Mouse (Mus musculus): Measurements from ENCODE around the gene Znhit3. TPM values are rescaled to one million over a fixed set of nuclear protein-coding genes. Genes with fewer than 3 reads are reported as not detected.
A peak's percentile ranks its signal among the peaks of the same experiment; 100 is the strongest.
"Not testable (repeated sequence)": the region's sequence is repeated elsewhere in the genome, so short reads cannot be mapped to it uniquely, and the experiment has no call there.

Znhit3 gene
- total and polyA plus RNA-seq, 3 experiments: 2.4 to 40.2 (median 22.1) TPM

DNA sequence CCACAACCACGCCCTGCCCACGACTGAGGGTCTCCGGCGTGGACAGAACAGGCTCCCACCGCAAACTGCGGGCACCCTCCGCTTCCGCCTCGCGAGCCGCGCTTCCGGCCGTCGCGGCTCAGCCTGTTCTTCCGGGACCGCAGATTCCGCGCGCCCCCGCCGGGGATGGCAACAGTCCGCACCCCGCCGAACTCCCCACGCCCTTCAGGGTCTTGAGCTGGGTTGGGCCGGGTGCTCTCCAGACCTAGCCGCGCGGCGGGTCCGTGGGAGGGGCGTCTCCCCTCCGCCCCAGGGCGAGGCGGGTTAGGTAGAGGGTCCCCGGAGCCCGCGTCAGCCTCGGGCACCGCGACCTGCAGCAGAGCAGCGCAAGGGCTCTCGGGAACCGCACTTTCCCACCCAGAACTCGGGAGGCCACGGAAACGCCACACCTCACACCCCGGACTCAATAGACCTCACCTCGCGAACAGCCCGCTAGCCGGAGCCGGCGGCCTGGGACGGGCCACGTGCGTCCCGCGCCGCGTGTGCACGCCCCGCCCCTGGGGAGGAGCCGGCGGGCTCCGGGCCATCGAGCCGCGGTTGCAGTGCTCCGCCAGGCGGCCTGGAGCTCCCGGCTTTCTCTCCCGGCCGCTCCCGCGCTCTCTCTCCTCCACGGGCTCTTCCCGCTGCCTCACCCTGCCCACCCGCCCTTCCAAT, 36.2 kb downstream of the Znhit3 start, which contains the start of the genes Myo19 and Pigw:
Gene Myo19 (plus strand): TSS at position 377 of the 693 bp plus-strand sequence.
Gene Pigw (minus strand): TSS at position 514 of the 693 bp plus-strand sequence.
- DNase-seq (ENCODE audit: low spot score) (peak; percentile 90), ATAC-seq (ENCODE audit: extremely low read depth, insufficient number of reproducible peaks, low FRiP score, poor library complexity, severe bottlenecking) (peak; percentile 57)
- TF ChIP-seq POLR2AphosphoS5 (IDR thresholded peaks at IDR 0.05; ENCODE audit: insufficient replicate concordance, low read depth, low read length) (no peak), CTCF (IDR thresholded peaks at IDR 0.05; ENCODE audit: low read depth, low read length) (no peak), TAL1 (conservative IDR thresholded peaks at IDR 0.05; ENCODE audit: low read depth, low read length) (no peak), GATA1 (IDR thresholded peaks at IDR 0.05; ENCODE audit: borderline replicate concordance, low read length) (no peak), GATA2 (IDR thresholded peaks at IDR 0.05; ENCODE audit: borderline replicate concordance, low read depth, low read length) (no peak)
- Histone ChIP-seq H3K4me1 (ENCODE audit: insufficient read depth, low read depth, low read length) (peaks cover 52% of the 10 kb centered on the region), H3K27me3 (ENCODE audit: insufficient read depth, low read length) (no peaks in the 10 kb centered on the region), H3K9me3 (replicated peaks) (no peaks in the 10 kb centered on the region), H3K36me3 (replicated peaks) (peaks cover 64% of the 10 kb centered on the region), H3K4me3 (ENCODE audit: low read depth, low read length) (peak within 1 kb of the TSS; percentile 85)

DNA sequence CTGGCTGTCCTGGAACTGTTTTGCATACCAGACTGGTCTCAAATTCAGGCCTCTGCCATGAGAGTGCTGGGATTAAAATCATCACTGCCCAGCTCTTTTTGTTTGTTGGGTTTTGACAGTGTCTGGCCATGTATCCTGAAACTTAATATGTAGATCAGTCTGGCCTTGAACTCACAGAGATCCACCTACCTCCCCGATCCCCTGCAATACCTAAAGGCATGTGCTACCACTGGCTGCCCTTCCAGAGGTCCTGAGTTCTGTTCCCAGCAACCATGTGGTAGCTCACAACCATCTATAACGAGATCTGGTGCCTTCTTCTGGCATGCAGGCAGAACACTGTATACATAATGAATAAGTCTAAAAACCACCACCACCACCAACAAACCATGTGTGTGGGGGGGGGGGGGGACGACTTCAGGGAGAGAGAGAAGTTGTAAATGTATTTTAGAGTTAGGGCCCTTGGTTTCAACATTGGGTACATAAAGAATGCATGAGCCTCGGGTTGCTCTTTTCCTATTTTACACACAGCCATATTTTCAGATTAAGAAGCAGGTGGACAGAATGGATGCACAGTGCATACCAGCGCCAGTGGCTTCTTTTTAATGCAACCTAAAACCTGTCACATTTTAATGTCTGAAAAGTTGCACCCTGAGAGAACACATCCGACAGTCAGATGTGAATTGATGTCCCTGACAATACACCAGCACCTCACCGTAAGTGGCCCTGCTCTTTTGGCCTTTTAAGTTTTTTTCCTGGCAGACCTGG, 37.0 kb downstream of the Znhit3 start:
- DNase-seq (ENCODE audit: low spot score): no peak
- Histone ChIP-seq H3K9me3 (replicated peaks) (no peaks in the 10 kb centered on the region), H3K27me3 (ENCODE audit: insufficient read depth, low read length) (no peaks in the 10 kb centered on the region), H3K36me3 (replicated peaks) (peaks cover 63% of the 10 kb centered on the region), H3K4me3 (ENCODE audit: low read depth, low read length) (peak overlapping the region; percentile 85), H3K4me1 (ENCODE audit: insufficient read depth, low read depth, low read length) (peaks cover 55% of the 10 kb centered on the region)
- ATAC-seq (ENCODE audit: extremely low read depth, insufficient number of reproducible peaks, low FRiP score, poor library complexity, severe bottlenecking): no peak
- TF ChIP-seq TAL1 (conservative IDR thresholded peaks at IDR 0.05; ENCODE audit: low read depth, low read length) (no peak), POLR2AphosphoS5 (IDR thresholded peaks at IDR 0.05; ENCODE audit: insufficient replicate concordance, low read depth, low read length) (no peak), GATA1 (IDR thresholded peaks at IDR 0.05; ENCODE audit: borderline replicate concordance, low read length) (no peak), GATA2 (IDR thresholded peaks at IDR 0.05; ENCODE audit: borderline replicate concordance, low read depth, low read length) (no peak), CTCF (IDR thresholded peaks at IDR 0.05; ENCODE audit: low read depth, low read length) (no peak)

DNA sequence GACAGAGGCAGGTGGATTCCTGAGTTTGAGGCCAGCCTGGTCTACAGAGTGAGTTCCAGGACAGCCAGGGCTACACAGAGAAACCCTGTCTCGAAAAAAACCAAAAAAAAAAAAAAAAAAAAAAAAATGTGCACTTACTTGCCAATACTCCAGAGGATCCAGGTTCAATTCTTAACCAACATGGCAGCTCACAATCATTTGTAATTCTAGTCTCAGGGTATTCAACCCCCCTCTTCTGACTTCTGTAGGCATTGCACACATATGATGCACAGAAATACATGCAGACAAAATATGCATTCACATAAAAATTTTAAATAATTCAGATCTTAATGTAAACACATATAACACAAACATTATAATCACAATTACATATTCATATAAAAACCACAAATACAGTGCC, 40.1 kb downstream of the Znhit3 start:
- not testable (repeated sequence) for H3K4me3 ChIP-seq (ENCODE audit: low read depth, low read length); DNase-seq (ENCODE audit: low spot score); H3K9me3 ChIP-seq (replicated peaks); ATAC-seq (ENCODE audit: extremely low read depth, insufficient number of reproducible peaks, low FRiP score, poor library complexity, severe bottlenecking); H3K27me3 ChIP-seq (ENCODE audit: insufficient read depth, low read length)
- H3K4me1 ChIP-seq (ENCODE audit: insufficient read depth, low read depth, low read length): peaks cover 53% of the 10 kb centered on the region
- H3K36me3 ChIP-seq (replicated peaks): peaks cover 38% of the 10 kb centered on the region

DNA sequence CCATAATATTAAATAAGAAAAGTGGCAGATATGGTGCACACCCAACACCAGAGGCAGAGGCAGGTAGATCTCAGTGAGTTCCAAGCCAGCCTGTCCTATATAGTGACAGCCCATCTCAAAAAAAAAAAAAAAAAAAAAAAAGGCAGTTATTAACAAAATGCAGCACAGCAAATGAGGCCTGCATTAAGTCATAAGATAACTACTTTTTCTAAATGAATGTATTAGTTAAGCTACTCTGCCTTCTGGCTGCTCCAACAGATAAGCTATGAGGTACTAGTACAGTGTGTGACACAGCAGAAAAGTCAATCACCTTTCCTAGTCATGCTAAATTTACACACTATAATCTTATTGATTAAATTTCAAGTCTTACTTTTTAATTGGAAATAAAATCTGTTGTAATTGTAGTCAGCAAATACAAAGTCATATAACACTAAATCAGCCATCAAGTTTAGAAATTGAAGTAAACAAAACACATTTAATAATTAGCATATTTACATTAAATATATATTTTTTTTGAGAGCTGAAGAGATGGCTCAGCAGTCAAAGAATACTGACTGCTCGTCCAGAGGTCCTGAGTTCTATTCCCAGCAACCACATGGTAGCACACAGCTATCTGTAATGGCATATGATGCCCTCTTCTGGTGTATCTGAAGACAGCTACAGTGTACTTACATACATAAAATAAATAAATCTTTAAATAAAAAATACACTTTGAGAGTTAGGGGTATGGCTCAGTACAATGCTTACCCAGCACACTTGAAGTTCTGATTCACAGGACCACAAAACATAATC, 42.9 kb downstream of the Znhit3 start:
- DNase-seq (ENCODE audit: low spot score) (no peak), ATAC-seq (ENCODE audit: extremely low read depth, insufficient number of reproducible peaks, low FRiP score, poor library complexity, severe bottlenecking) (peak; percentile 37; the same call in 1 of the 2 replicates)
- Histone ChIP-seq H3K36me3 (replicated peaks) (peaks cover 41% of the 10 kb centered on the region), H3K27me3 (ENCODE audit: insufficient read depth, low read length) (no peaks in the 10 kb centered on the region), H3K4me1 (ENCODE audit: insufficient read depth, low read depth, low read length) (peaks cover 33% of the 10 kb centered on the region), H3K9me3 (replicated peaks) (no peaks in the 10 kb centered on the region), H3K4me3 (ENCODE audit: low read depth, low read length) (no peak overlapping the region)
- no peak for TF ChIP-seq GATA2 (IDR thresholded peaks at IDR 0.05; ENCODE audit: borderline replicate concordance, low read depth, low read length)
- TF ChIP-seq GATA1 (IDR thresholded peaks at IDR 0.05; ENCODE audit: borderline replicate concordance, low read length): no peak
- TF ChIP-seq TAL1 (conservative IDR thresholded peaks at IDR 0.05; ENCODE audit: low read depth, low read length): peak; percentile 59
- TF ChIP-seq CTCF (IDR thresholded peaks at IDR 0.05; ENCODE audit: low read depth, low read length): no peak

DNA sequence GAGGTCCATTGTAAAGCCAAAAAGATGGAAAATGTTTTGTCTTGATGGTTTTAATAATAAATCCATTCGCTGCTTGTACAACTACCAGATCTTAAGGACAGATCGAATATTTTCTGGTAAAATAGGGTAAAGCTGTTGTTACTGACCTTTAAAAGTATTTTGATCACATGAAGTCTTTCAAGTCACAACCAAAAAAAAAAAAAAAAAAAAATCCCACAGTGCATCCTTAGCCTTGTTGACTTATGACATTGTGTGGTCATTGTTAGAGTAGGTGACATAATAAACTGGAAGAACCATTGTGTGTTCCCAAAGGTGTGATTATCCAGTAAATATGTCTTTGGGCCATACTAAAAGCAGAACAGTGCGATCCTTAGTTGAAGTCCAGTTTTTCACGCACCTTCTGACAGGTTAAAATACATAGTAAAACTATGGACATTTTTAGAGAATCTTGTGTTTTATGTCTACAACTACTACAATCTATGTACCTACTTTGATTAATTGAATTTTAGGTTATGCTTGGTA, 44.6 kb downstream of the Znhit3 start:
- Histone ChIP-seq H3K4me3 (ENCODE audit: low read depth, low read length) (peak overlapping the region; percentile 97), H3K4me1 (ENCODE audit: insufficient read depth, low read depth, low read length) (peaks cover 31% of the 10 kb centered on the region), H3K9me3 (replicated peaks) (no peaks in the 10 kb centered on the region), H3K36me3 (replicated peaks) (peaks cover 31% of the 10 kb centered on the region), H3K27me3 (ENCODE audit: insufficient read depth, low read length) (no peaks in the 10 kb centered on the region)
- ATAC-seq (ENCODE audit: extremely low read depth, insufficient number of reproducible peaks, low FRiP score, poor library complexity, severe bottlenecking) (no peak), DNase-seq (ENCODE audit: low spot score) (no peak)
- TF ChIP-seq GATA2 (IDR thresholded peaks at IDR 0.05; ENCODE audit: borderline replicate concordance, low read depth, low read length) (no peak), TAL1 (conservative IDR thresholded peaks at IDR 0.05; ENCODE audit: low read depth, low read length) (no peak), GATA1 (IDR thresholded peaks at IDR 0.05; ENCODE audit: borderline replicate concordance, low read length) (no peak), POLR2AphosphoS5 (IDR thresholded peaks at IDR 0.05; ENCODE audit: insufficient replicate concordance, low read depth, low read length) (no peak), CTCF (IDR thresholded peaks at IDR 0.05; ENCODE audit: low read depth, low read length) (no peak)

DNA sequence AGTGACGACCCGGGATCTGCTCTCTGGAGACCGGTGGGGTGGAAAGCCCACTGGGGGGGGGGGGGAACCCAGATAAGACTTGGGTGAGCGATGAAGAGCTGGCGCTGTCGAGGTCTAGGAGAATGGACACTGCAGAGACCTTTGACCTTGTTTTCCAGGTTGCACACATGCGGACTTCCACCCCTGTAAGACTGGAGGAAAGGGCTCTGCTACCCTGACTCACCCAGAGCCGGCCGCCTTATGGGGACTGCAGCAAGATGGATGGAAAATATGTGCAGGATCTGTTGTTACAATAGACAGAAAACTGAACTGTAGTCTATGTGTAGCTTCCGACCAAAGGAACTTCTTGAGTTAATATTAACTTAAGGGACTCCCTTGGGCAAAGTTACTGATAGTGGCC, 45.1 kb downstream of the Znhit3 start:
- no peak for DNase-seq (ENCODE audit: low spot score)
- no peaks in the 10 kb centered on the region for H3K27me3 ChIP-seq (ENCODE audit: insufficient read depth, low read length)
- no peaks in the 10 kb centered on the region for H3K9me3 ChIP-seq (replicated peaks)
- no peak for ATAC-seq (ENCODE audit: extremely low read depth, insufficient number of reproducible peaks, low FRiP score, poor library complexity, severe bottlenecking)
- TF ChIP-seq CTCF (IDR thresholded peaks at IDR 0.05; ENCODE audit: low read depth, low read length) (no peak), GATA2 (IDR thresholded peaks at IDR 0.05; ENCODE audit: borderline replicate concordance, low read depth, low read length) (no peak), GATA1 (IDR thresholded peaks at IDR 0.05; ENCODE audit: borderline replicate concordance, low read length) (no peak), POLR2AphosphoS5 (IDR thresholded peaks at IDR 0.05; ENCODE audit: insufficient replicate concordance, low read depth, low read length) (no peak), TAL1 (conservative IDR thresholded peaks at IDR 0.05; ENCODE audit: low read depth, low read length) (no peak)
- H3K4me3 ChIP-seq (ENCODE audit: low read depth, low read length): peak overlapping the region; percentile 97
- H3K4me1 ChIP-seq (ENCODE audit: insufficient read depth, low read depth, low read length): peaks cover 33% of the 10 kb centered on the region
- peaks cover 30% of the 10 kb centered on the region for H3K36me3 ChIP-seq (replicated peaks)
